Mouse (Mus musculus) spleen, embryonic (tissue): ENCODE data around the gene Btnl10.

Experiments used
- CTCF ChIA-PET: fragments of 350-600 bp; sonication (Branson Sonifier 250); formaldehyde crosslinking; loops from one replicate; lab custom pipeline; 2022; lab: Charles Lee

The Btnl10 gene

GRCm38 (mm10) chr11:58929641-58930040, 11.9 kb downstream of the Btnl10 start:
- CTCF ChIA-PET, result interaction anchor here (0.6 kb wide), 1 partner anchor 19 kb away, joined by 3 read pairs; the partner anchor contains the start of gene Hist3h2ba

- CTCF ChIA-PET, result no interaction called here
Observed at GRCm38 (mm10) chr11:58930254-58930653, 12.5 kb downstream of the Btnl10 start.

GRCm38 (mm10) chr11:58931576-58931975, 13.9 kb downstream of the Btnl10 start:
- CTCF ChIA-PET, result no interaction called here

- CTCF ChIA-PET, result no interaction called here
Observed at GRCm38 (mm10) chr11:58937909-58938308, 20.2 kb downstream of the Btnl10 start.

- CTCF ChIA-PET, result interaction anchor here (0.5 to 1.1 kb wide), 3 partner anchors 10 to 22 kb away, joined by 3 read pairs; partner anchors contain the start of gene Hist3h2ba
Observed at GRCm38 (mm10) chr11:58938322-58939087, 20.8 kb downstream of the Btnl10 start, which contains the start of gene Rnf187. TSS of gene Rnf187 (minus strand) at chr11:58938916.

GRCm38 (mm10) chr11:58939088-58939439, 21.4 kb downstream of the Btnl10 start:
- CTCF ChIA-PET, result interaction anchor here (0.5 to 1.1 kb wide), 3 partner anchors 10 to 22 kb away, joined by 3 read pairs; partner anchors contain the start of gene Hist3h2ba

GRCm38 (mm10) chr11:58944136-58944535, 26.4 kb downstream of the Btnl10 start:
- CTCF ChIA-PET, result no interaction called here

- CTCF ChIA-PET, result interaction anchor here (0.6 to 1.0 kb wide), 2 partner anchors 19 to 100 kb away, joined by 3 read pairs; partner anchors contain the start of gene Gm12258
Observed at GRCm38 (mm10) chr11:58947306-58947705, 29.6 kb downstream of the Btnl10 start.

GRCm38 (mm10) chr11:58947798-58948528, 30.3 kb downstream of the Btnl10 start:
- CTCF ChIA-PET, result interaction anchor here (0.6 to 1.0 kb wide), 2 partner anchors 19 to 101 kb away, joined by 3 read pairs; partner anchors contain the start of gene Gm12258

- CTCF ChIA-PET, result interaction anchor here (0.6 to 1.0 kb wide), 5 partner anchors 10 to 43 kb away, joined by 3 to 6 read pairs (median 3); partner anchors contain the start of gene Rnf187
Observed at GRCm38 (mm10) chr11:58948542-58949479, 31.1 kb downstream of the Btnl10 start, which contains the start of gene Hist3h2ba. TSS of gene Hist3h2ba (plus strand) at chr11:58948920.

- CTCF ChIA-PET, result interaction anchor here (0.6 kb wide), 3 partner anchors 10 to 42 kb away, joined by 3 to 6 read pairs (median 5); no protein-coding TSS in a partner anchor
Observed at GRCm38 (mm10) chr11:58949480-58950431, 32.0 kb downstream of the Btnl10 start.

GRCm38 (mm10) chr11:58951210-58951609, 33.5 kb downstream of the Btnl10 start:
- CTCF ChIA-PET, result no interaction called here

GRCm38 (mm10) chr11:58953351-58954169, 35.9 kb downstream of the Btnl10 start:
- CTCF ChIA-PET, result interaction anchor here (1.0 kb wide), 1 partner anchor 25 kb away, joined by 3 read pairs; no protein-coding TSS in a partner anchor

- CTCF ChIA-PET, result interaction anchor here (0.6 to 1.0 kb wide), 3 partner anchors 24 to 30 kb away, joined by 3 to 8 read pairs (median 3); partner anchors contain the start of gene Trim11
Observed at GRCm38 (mm10) chr11:58954170-58954419, 36.4 kb downstream of the Btnl10 start.

GRCm38 (mm10) chr11:58954420-58955142, 36.9 kb downstream of the Btnl10 start, which contains the start of the genes Hist3h2a and Trim17:
TSS of gene Hist3h2a (plus strand) at chr11:58954685.
TSS of gene Trim17 (plus strand) at chr11:58954685.
- CTCF ChIA-PET, result interaction anchor here (0.6 to 1.0 kb wide), 4 partner anchors 20 to 29 kb away, joined by 3 to 8 read pairs (median 3); partner anchors contain the start of gene Trim11

- CTCF ChIA-PET, result interaction anchor here (0.9 to 1.0 kb wide), 2 partner anchors 21 to 28 kb away, joined by 3 to 8 read pairs; no protein-coding TSS in a partner anchor
Observed at GRCm38 (mm10) chr11:58955143-58955867, 37.6 kb downstream of the Btnl10 start.

GRCm38 (mm10) chr11:58955868-58956257, 38.2 kb downstream of the Btnl10 start:
- CTCF ChIA-PET, result no interaction called here
